In genomic region chr10:84400037-84400681, GRCm38 (mm10) we compare ENCODE assay signal across 18 mouse cellular contexts. TPM values are rescaled to one million over a fixed set of nuclear protein-coding genes. Genes with fewer than 3 reads are reported as not detected.
DNase-seq lines count a peak whose midpoint lies in the region; ATAC-seq and TF ChIP-seq lines count a peak whose summit lies in the region.
"Had no signal": no experiment of that assay in that cellular context is flagged by ENCODE, and none has a peak within 500 bp of the region (broad histone marks: within the 10 kb centered on the region; RNA-seq: fewer than 3 reads in every experiment).

No protein-coding gene starts in this region.

- no peak for ATAC-seq in forebrain, embryonic 16.5 days
- peak; percentile 32; the same call in 1 of the 2 replicates for ATAC-seq in midbrain, embryonic 15.5 days (replicated peaks)
- ATAC-seq: CD4-positive, CD25-positive, alpha-beta regulatory T cell, adult 4 months had no signal

- H3K9me3 ChIP-seq in forebrain, embryonic 16.5 days (ENCODE audit: control insufficient read depth, low read length) = no peaks in the 10 kb centered on the region
- H3K9me3 ChIP-seq in midbrain, embryonic 15.5 days = no peaks in the 10 kb centered on the region
- H3K9me3 ChIP-seq: embryonic facial prominence, embryonic 12.5 days; heart, embryonic 13.5 days; limb, embryonic 13.5 days; liver, embryonic 15.5 days had no signal

- H3K27me3 ChIP-seq in forebrain, embryonic 16.5 days (replicated peaks; ENCODE audit: control insufficient read depth, insufficient read depth, low read length) = no peaks in the 10 kb centered on the region
- no peaks in the 10 kb centered on the region for H3K27me3 ChIP-seq in midbrain, embryonic 15.5 days (replicated peaks)
- H3K27me3 ChIP-seq: embryonic facial prominence, embryonic 12.5 days; heart, embryonic 13.5 days; limb, embryonic 13.5 days; liver, embryonic 15.5 days had no signal

- WGBS in forebrain, embryonic 16.5 days = 40% methylated on average over 7 of the region's 7 CpGs
- WGBS in midbrain, embryonic 15.5 days = 46% methylated on average over 7 of the region's 7 CpGs

- DNase-seq in layer of hippocampus, adult 2 months (ENCODE audit: low spot score in 2 of 2) = no peak
- DNase-seq in layer of hippocampus, adult 9-11 months = no peak
- peak; percentile 73 for DNase-seq in brain, adult 2 months (ENCODE audit: low read depth, low spot score)
- no peak for DNase-seq in adipocyte (ENCODE audit: low spot score)
- no peak for DNase-seq in urinary bladder, adult 18-20 months (ENCODE audit: low spot score in 2 of 2)
- no peak for DNase-seq in kidney, postnatal 14 days
- DNase-seq: adrenal gland, postnatal 14 days; heart, postnatal 4 days; kidney, adult 18-20 months; lung, postnatal 14 days; retina, postnatal 1 day had no signal

- H3K9ac ChIP-seq in forebrain, embryonic 16.5 days (replicated peaks; ENCODE audit: low read depth, low read length) = no peak overlapping the region
- H3K9ac ChIP-seq in midbrain, embryonic 15.5 days = no peak overlapping the region
- H3K9ac ChIP-seq: embryonic facial prominence, embryonic 12.5 days; heart, embryonic 13.5 days; limb, embryonic 13.5 days; liver, embryonic 15.5 days had no signal

- H3K4me1 ChIP-seq in forebrain, embryonic 16.5 days (replicated peaks; ENCODE audit: control insufficient read depth, insufficient read depth, low read length) = peaks cover 52% of the 10 kb centered on the region
- H3K4me1 ChIP-seq in midbrain, embryonic 15.5 days = peaks cover 34% of the 10 kb centered on the region
- H3K4me1 ChIP-seq: liver, embryonic 15.5 days had no signal

- H3K27ac ChIP-seq in layer of hippocampus, adult 2 months = peak overlapping the region; percentile 80
- peak overlapping the region; percentile 56 for H3K27ac ChIP-seq in forebrain, embryonic 16.5 days (ENCODE audit: low read length)
- peak overlapping the region; percentile 48 for H3K27ac ChIP-seq in midbrain, embryonic 15.5 days
- H3K27ac ChIP-seq: embryonic facial prominence, embryonic 12.5 days; heart, embryonic 13.5 days; limb, embryonic 13.5 days; liver, embryonic 15.5 days had no signal

- H3K4me3 ChIP-seq in layer of hippocampus, adult 2 months = no peak overlapping the region
- H3K4me3 ChIP-seq in forebrain, embryonic 16.5 days (replicated peaks; ENCODE audit: low read length) = no peak overlapping the region
- no peak overlapping the region for H3K4me3 ChIP-seq in midbrain, embryonic 15.5 days
- H3K4me3 ChIP-seq: embryonic facial prominence, embryonic 12.5 days; heart, embryonic 13.5 days; limb, embryonic 13.5 days; liver, embryonic 15.5 days had no signal

- no peaks in the 10 kb centered on the region for H3K36me3 ChIP-seq in forebrain, embryonic 16.5 days (ENCODE audit: control insufficient read depth, insufficient read depth)
- no peaks in the 10 kb centered on the region for H3K36me3 ChIP-seq in midbrain, embryonic 15.5 days (replicated peaks)
- H3K36me3 ChIP-seq: embryonic facial prominence, embryonic 12.5 days; liver, embryonic 15.5 days had no signal

- TF ChIP-seq CTCF in layer of hippocampus, adult 2 months (conservative IDR thresholded peaks at IDR 0.05) = no peak

- no peak overlapping the region for H3K4me2 ChIP-seq in forebrain, embryonic 16.5 days (ENCODE audit: low read length)
- H3K4me2 ChIP-seq in midbrain, embryonic 15.5 days = no peak overlapping the region
- H3K4me2 ChIP-seq: embryonic facial prominence, embryonic 12.5 days; heart, embryonic 13.5 days; limb, embryonic 13.5 days; liver, embryonic 15.5 days had no signal

RNA-seq across cellular contexts. Expression of gene Nuak1, which starts 40.2 kb away (rescaled TPM):
- total RNA-seq in layer of hippocampus, adult 2 months (2021) = 10 to 100 TPM; 47.9 to 51.4 TPM
- polyA plus RNA-seq in forebrain, embryonic 16.5 days (2015; fragmentation: Nextera tagmentation; extraction: Ambion mirVana) = 12.5 and 15.7 TPM in 2 replicates
- polyA plus RNA-seq in midbrain, embryonic 15.5 days (2015; fragmentation: Nextera tagmentation; extraction: Ambion mirVana) = 5.0 and 6.4 TPM in 2 replicates
- polyA plus RNA-seq: CD4-positive, CD25-positive, alpha-beta regulatory T cell, adult 4 months had no signal
